Mouse (Mus musculus) heart, postnatal 14 days (tissue): ENCODE data around the gene A26c2. TPM values are rescaled to one million over a fixed set of nuclear protein-coding genes. Genes with fewer than 3 reads are reported as not detected.

Experiments used
- DNase-seq, 2 experiments: peaks; one replicate each; pipeline ENCODE4 v3.0.0; 2021 to 2022
- intact Hi-C: fragments of 180-260 bp; cut with DNase I; formaldehyde crosslinking; loops from one replicate; pipeline ENCODE4 v1.15.1; 2025
- long read RNA-seq, 2 experiments: library from polyadenylated mRNA; stranded (forward); transcript quantifications; one replicate each; pipeline ENCODE4 v2.0.0; 2021
- total RNA-seq, 2 experiments: library from RNA; stranded (reverse); gene quantifications; 2 replicates each; pipeline ENCODE4 v1.2.3; 2021

A26c2 gene
- not detected for total RNA-seq
- long read RNA-seq, experiment 1 = 0 reads
- long read RNA-seq, experiment 2 = 0 reads

- intact Hi-C loops = no loop called here
- DNase-seq = no peak
Observed at GRCm38 (mm10) chr7:62823573-62823972, at the start of gene A26c2. A26c2 (minus strand) TSS chr7:62823673.

GRCm38 (mm10) chr7:62851471-62851870 lies 28.0 kb upstream of the A26c2 start:
- intact Hi-C loops = no loop called here
- no peak for DNase-seq
